Mouse (Mus musculus) lung, adult 2 months (tissue): ENCODE measurements around the gene Gm10912.

Experiments
- CTCF ChIP-seq: fragments of 200-500 bp; IDR thresholded peaks from 2 replicates; pipeline ENCODE4 v1.5.1; 2011; ENCODE audit warnings: mild to moderate bottlenecking, low read length, control low read depth; ENCODE audit not compliant: insufficient read depth
- POLR2A ChIP-seq: fragments of 200-500 bp; IDR thresholded peaks from 2 replicates; pipeline ENCODE4 v1.6.1; 2011; ENCODE audit warnings: low read depth, mild to moderate bottlenecking, control low read depth, low read length, borderline replicate concordance; ENCODE audit errors: extremely low read depth

- no peak for TF ChIP-seq CTCF
- no peak for TF ChIP-seq POLR2A
Measured at GRCm38 (mm10) chr2:104023096-104023495, 42.5 kb upstream of the Gm10912 start.
